Mouse (Mus musculus) heart, embryonic 12.5 days (tissue): ENCODE measurements around the gene Grm7. TPM values are rescaled to one million over a fixed set of nuclear protein-coding genes. Genes with fewer than 3 reads are reported as not detected.

Experiments
- ATAC-seq: fragments of 200-750 bp; cut with Nextera tagmentation; 2 replicates; pipeline ENCODE4 v1.8.0; 2017; ENCODE audit warnings: moderate TSS enrichment, moderate library complexity; ENCODE audit not compliant: insufficient number of reproducible peaks, low FRiP score
- H3K27ac ChIP-seq: fragments of 300-500 bp; sonication (generic); 2 replicates; pipeline ENCODE4 v1.5.1; 2016; ENCODE audit warnings: mild to moderate bottlenecking, moderate library complexity; ENCODE audit not compliant: poor library complexity, severe bottlenecking
- H3K27me3 ChIP-seq: fragments of 300-500 bp; sonication (generic); replicated peaks from 2 replicates; pipeline ENCODE4 v1.6.1; 2016; ENCODE audit warnings: mild to moderate bottlenecking, moderate library complexity
- H3K36me3 ChIP-seq: fragments of 300-500 bp; sonication (generic); 2 replicates; pipeline ENCODE4 v1.6.1; 2016; ENCODE audit warnings: mild to moderate bottlenecking, moderate library complexity
- H3K4me1 ChIP-seq: fragments of 300-500 bp; sonication (generic); replicated peaks from 2 replicates; pipeline ENCODE4 v1.6.1; 2016; ENCODE audit warnings: mild to moderate bottlenecking
- H3K4me2 ChIP-seq: fragments of 300-500 bp; sonication (generic); 2 replicates; pipeline ENCODE4 v1.6.1; 2016; ENCODE audit warnings: mild to moderate bottlenecking, moderate library complexity
- H3K4me3 ChIP-seq: fragments of 300-500 bp; sonication (generic); 2 replicates; pipeline ENCODE4 v1.5.1; 2016; ENCODE audit warnings: mild to moderate bottlenecking
- H3K9ac ChIP-seq: fragments of 300-500 bp; sonication (generic); 2 replicates; pipeline ENCODE4 v1.6.1; 2016; ENCODE audit warnings: mild to moderate bottlenecking, moderate library complexity
- H3K9me3 ChIP-seq: fragments of 300-500 bp; sonication (generic); replicated peaks from 2 replicates; pipeline ENCODE4 v1.6.1; 2016; ENCODE audit warnings: mild to moderate bottlenecking, moderate library complexity
- WGBS: fragments of 180-500 bp; shearing (Covaris S2); methylation state at CpG from one replicate; pipeline ENCODE4 v1.1.7; 2016; 5-methylcytosine and 5-hydroxymethylcytosine counted together
- polyA plus RNA-seq: library from polyadenylated mRNA; unstranded; fragments of >200 nt; fragmentation: Nextera tagmentation; extraction: Ambion mirVana; gene quantifications from 2 replicates; pipeline ENCODE4 v1.2.1, GENCODE M21; 2016

Gene Grm7
- polyA plus RNA-seq, 1 experiment from 2014 or later = 1.6 TPM

DNA sequence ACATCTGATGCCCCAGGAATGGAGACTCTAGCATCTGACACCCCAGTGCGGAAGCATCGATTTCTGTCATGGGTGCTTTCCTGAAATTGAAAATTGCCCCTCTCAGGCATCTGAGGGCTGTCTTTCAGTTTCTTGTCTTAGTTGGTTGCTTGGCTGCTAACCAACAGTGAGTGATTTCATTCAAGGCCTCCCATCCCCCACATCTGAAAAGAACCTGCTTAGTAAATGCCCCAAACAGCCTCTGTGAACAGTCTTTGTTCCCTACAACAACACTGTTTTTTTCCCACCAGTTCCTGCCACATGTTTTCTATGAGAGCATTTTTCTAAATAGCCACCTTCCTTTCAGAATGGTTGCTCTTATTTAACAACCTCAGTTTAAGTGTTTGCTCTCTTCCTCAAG is 723.6 kb downstream of the Grm7 start:
- no peak overlapping the region for H3K4me3 ChIP-seq
- no peak overlapping the region for H3K4me2 ChIP-seq
- H3K9me3 ChIP-seq = no peaks in the 10 kb centered on the region
- ATAC-seq = no peak
- H3K9ac ChIP-seq = no peak overlapping the region
- H3K27me3 ChIP-seq = no peaks in the 10 kb centered on the region
- H3K27ac ChIP-seq = no peak overlapping the region
- H3K4me1 ChIP-seq = peaks cover 14% of the 10 kb centered on the region
- no peaks in the 10 kb centered on the region for H3K36me3 ChIP-seq
- WGBS = 66% methylated on average over 2 of the region's 2 CpGs

- Histone ChIP-seq H3K4me2 (0 out of 2 replicates have a peak overlapping the region, but pooled peaks have one; percentile 35), H3K4me1 (peaks cover 14% of the 10 kb centered on the region), H3K27me3 (no peaks in the 10 kb centered on the region), H3K4me3 (no peak overlapping the region), H3K9ac (no peak overlapping the region), H3K9me3 (no peaks in the 10 kb centered on the region), H3K36me3 (no peaks in the 10 kb centered on the region), H3K27ac (no peak overlapping the region)
- 30% methylated on average over 4 of the region's 4 CpGs for WGBS
- no peak for ATAC-seq
Measured at GRCm38 (mm10) chr6:111371581-111372349, 726.4 kb downstream of the Grm7 start.

GRCm38 (mm10) chr6:111372626-111373380 is 727.4 kb downstream of the Grm7 start:
- H3K36me3 ChIP-seq = no peaks in the 10 kb centered on the region

DNA sequence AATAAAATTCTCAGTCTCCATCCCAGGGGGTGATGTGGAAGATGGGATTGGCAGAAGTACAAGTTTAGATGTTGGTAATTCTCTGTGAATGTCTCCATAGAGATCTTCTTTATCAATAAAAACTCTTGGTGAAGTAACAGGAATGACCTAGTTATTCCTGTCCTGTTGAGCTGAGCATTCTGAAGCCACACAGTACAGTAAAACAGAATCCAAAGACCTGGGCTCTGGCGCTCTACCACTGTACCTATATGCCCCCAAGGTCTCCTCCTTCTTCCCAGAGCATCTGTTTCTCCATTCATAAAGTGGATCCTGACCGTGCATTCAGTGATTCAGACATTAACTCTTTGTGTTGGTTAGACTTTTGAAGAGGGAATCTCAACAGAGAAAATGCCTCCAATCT is 735.3 kb downstream of the Grm7 start:
- Histone ChIP-seq H3K4me3 (no peak overlapping the region), H3K36me3 (no peaks in the 10 kb centered on the region), H3K27me3 (no peaks in the 10 kb centered on the region), H3K9me3 (no peaks in the 10 kb centered on the region), H3K27ac (no peak overlapping the region), H3K9ac (no peak overlapping the region), H3K4me2 (no peak overlapping the region), H3K4me1 (no peaks in the 10 kb centered on the region)
- WGBS = 67% methylated on average over 2 of the region's 2 CpGs
- no peak for ATAC-seq

More at GRCm38 (mm10) chr6:111372626-111373380, 727.4 kb downstream of the Grm7 start:
- 0 out of 2 replicates have a peak, but pooled peaks have one; percentile 42 for ATAC-seq
- 38% methylated on average over 11 of the region's 11 CpGs for WGBS
- peaks cover 14% of the 10 kb centered on the region for H3K4me1 ChIP-seq
- H3K4me2 ChIP-seq = peak overlapping the region; percentile 35
- no peak overlapping the region for H3K4me3 ChIP-seq
- H3K27ac ChIP-seq = no peak overlapping the region
- H3K27me3 ChIP-seq = no peaks in the 10 kb centered on the region
- no peaks in the 10 kb centered on the region for H3K9me3 ChIP-seq
- no peak overlapping the region for H3K9ac ChIP-seq

DNA sequence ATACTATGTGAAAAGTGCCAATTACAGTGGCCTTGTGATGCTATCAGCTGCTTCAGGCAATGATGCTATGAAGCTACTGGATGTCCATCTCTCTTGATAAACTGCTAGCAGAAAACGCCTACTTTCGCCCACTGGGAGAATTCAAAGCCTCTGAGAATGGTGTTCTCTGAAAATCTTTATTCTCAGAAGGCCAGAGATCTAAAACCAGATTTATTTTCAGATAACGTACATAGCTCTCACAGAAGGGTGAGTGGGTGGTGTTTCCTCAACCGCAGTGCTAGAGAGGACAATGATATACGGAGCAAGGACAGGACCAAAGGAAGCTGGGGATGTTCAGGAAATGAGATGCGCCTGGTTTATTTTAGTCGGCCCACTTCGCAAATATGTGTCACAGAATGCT is 763.4 kb downstream of the Grm7 start:
- Histone ChIP-seq H3K9me3 (no peaks in the 10 kb centered on the region), H3K4me2 (no peak overlapping the region), H3K27ac (no peak overlapping the region), H3K36me3 (no peaks in the 10 kb centered on the region), H3K27me3 (no peaks in the 10 kb centered on the region), H3K4me3 (no peak overlapping the region), H3K9ac (no peak overlapping the region), H3K4me1 (no peaks in the 10 kb centered on the region)
- 76% methylated on average over 8 of the region's 8 CpGs for WGBS
- no peak for ATAC-seq

- ATAC-seq = no peak
- Histone ChIP-seq H3K4me3 (no peak overlapping the region), H3K9me3 (no peaks in the 10 kb centered on the region), H3K27ac (no peak overlapping the region), H3K36me3 (no peaks in the 10 kb centered on the region), H3K9ac (no peak overlapping the region), H3K4me2 (no peak overlapping the region), H3K4me1 (no peaks in the 10 kb centered on the region), H3K27me3 (no peaks in the 10 kb centered on the region)
- 82% methylated on average over 1 of the region's 1 CpGs for WGBS
Measured at GRCm38 (mm10) chr6:111424737-111425136, 779.4 kb downstream of the Grm7 start.

DNA sequence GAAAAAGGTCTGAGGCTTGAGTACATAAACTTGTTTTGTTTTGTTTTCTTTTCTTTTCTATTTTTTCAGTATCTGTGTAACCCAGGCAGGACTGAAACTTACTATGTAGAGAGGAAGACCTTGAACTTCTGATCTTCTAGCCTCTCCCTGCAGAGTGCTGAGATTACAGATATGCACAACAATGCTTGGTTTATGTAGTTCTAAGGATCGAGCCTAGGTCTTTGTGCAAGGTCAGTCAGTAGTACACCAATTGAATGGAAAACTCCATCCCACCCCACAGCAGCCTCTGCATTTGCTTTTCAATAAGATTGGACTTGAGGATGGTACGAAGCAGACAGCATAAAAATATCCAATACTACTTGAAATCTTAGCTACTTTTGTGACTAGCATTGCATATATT is 800.8 kb downstream of the Grm7 start:
- WGBS = 68% methylated on average over 2 of the region's 2 CpGs
- Histone ChIP-seq H3K27me3 (no peaks in the 10 kb centered on the region), H3K27ac (no peak overlapping the region), H3K9me3 (no peaks in the 10 kb centered on the region), H3K4me3 (no peak overlapping the region), H3K4me1 (no peaks in the 10 kb centered on the region), H3K4me2 (no peak overlapping the region), H3K9ac (no peak overlapping the region), H3K36me3 (no peaks in the 10 kb centered on the region)
- ATAC-seq = no peak

GRCm38 (mm10) chr6:111447851-111448250 is 802.5 kb downstream of the Grm7 start:
- Histone ChIP-seq H3K4me2 (no peak overlapping the region), H3K36me3 (no peaks in the 10 kb centered on the region), H3K4me3 (no peak overlapping the region), H3K27ac (no peak overlapping the region), H3K9ac (no peak overlapping the region), H3K9me3 (no peaks in the 10 kb centered on the region), H3K27me3 (no peaks in the 10 kb centered on the region), H3K4me1 (no peaks in the 10 kb centered on the region)
- ATAC-seq = no peak

DNA sequence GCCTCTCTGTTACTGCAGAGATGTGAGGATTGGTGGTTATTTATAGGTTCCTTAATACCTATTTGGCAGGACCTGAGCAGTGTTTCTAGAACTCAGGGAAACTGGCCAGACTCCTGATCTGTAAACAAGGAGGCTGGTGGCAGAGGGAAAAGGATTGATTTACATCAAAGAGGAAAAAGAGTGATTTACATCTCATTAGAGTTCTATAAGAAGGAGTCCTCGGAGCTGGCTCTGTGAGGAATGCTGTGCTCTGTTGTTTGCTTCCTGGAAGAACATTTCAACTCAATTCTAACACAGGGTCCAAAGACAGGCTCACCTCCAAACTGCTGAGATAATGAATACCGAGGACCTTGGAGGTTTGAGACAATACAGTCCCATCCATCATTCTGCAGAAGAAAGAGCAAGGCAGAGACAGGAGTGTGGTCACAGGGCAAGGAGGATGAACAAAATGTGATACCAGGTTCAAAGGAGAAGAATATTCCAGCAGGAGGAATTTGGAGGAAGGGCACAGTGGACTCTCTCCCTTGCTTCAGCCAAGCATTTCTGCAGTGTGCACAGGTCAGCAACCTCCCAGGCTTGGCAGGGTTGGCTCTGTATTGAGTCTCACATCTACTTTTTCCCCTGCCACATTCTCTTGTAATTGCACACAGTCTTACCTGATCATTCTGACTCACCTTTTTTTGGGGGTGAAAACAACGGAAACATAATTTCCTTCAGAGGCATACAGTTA is 803.8 kb downstream of the Grm7 start:
- H3K27ac ChIP-seq = no peak overlapping the region
- H3K4me2 ChIP-seq = no peak overlapping the region
- ATAC-seq = no peak
- WGBS = 47% methylated on average over 3 of the region's 3 CpGs
- H3K9ac ChIP-seq = no peak overlapping the region
- H3K27me3 ChIP-seq = no peaks in the 10 kb centered on the region
- H3K36me3 ChIP-seq = no peaks in the 10 kb centered on the region
- no peaks in the 10 kb centered on the region for H3K9me3 ChIP-seq
- H3K4me1 ChIP-seq = no peaks in the 10 kb centered on the region
- H3K4me3 ChIP-seq = no peak overlapping the region

DNA sequence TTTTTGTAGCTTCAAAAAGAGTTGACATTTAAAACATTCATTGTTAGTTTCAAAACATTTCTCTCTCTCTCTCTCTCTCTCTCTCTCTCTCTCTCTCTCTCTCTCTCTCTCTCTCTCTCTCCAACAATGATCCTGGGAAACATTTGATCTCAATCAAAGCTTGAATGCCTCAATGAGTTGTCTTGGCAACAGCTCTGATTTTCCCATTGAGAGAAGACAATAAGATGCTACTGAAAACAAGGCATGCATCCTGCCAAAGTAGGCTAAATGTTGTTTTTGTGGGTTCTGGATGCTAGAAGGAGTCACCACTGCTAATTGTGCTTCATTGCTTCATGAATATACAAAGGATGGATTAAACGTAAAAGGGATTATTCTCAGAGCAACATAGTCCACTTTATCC is 836.5 kb downstream of the Grm7 start:
- no peaks in the 10 kb centered on the region for H3K36me3 ChIP-seq
- no peaks in the 10 kb centered on the region for H3K27me3 ChIP-seq
- H3K9me3 ChIP-seq = no peaks in the 10 kb centered on the region
- no peaks in the 10 kb centered on the region for H3K4me1 ChIP-seq
- H3K27ac ChIP-seq = no peak overlapping the region
- WGBS = 64% methylated on average over 1 of the region's 1 CpGs
- H3K4me2 ChIP-seq = no peak overlapping the region
- ATAC-seq = no peak
- no peak overlapping the region for H3K9ac ChIP-seq
- H3K4me3 ChIP-seq = no peak overlapping the region

DNA sequence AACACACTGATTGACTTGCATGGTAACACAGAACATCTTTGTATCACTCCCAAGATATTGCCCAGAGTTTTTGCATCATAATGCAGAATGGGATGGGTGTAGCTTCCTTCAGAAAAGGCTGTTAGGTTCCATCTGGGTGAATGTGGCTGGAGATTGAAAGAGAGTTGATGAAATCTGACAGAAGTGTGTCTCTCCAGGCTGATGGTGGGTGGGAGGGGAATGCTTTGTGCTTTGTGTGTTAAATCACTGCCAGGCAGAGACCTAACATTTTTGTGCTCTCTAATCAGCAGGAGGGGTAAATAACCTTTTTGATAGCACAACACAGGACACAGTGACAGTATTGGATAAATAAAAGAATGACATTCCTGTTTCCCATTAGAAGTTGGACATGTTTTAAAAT is 840.7 kb downstream of the Grm7 start:
- no peaks in the 10 kb centered on the region for H3K4me1 ChIP-seq
- H3K27ac ChIP-seq = no peak overlapping the region
- no peak overlapping the region for H3K4me3 ChIP-seq
- H3K9me3 ChIP-seq = no peaks in the 10 kb centered on the region
- no peak for ATAC-seq
- no peaks in the 10 kb centered on the region for H3K36me3 ChIP-seq
- no peak overlapping the region for H3K4me2 ChIP-seq
- H3K9ac ChIP-seq = no peak overlapping the region
- no peaks in the 10 kb centered on the region for H3K27me3 ChIP-seq
